Mouse (Mus musculus): Measurements from ENCODE around the gene Ces5a.
"Not testable (repeated sequence)": the region's sequence is repeated elsewhere in the genome, so short reads cannot be mapped to it uniquely, and the experiment has no call there.

DNA sequence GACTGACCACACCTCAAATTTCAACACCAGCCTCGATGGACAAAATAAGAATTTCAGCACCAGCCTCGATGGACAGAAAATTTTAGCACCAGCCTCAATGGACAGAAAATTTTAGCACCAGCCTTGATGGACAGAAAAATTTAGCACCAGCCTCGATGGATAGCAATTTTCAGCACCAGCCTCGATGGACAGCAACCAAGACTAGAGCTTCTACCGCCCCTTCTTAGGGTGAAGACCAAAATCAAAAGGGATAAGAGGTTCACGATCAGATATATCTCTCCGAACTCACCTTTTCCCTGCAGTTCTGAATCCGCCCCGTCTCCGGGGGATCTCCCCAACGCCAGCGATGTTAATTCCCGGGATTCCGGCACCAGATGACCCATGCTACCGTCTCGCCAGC is 65.9 kb downstream of the Ces5a start:
- TF ChIP-seq POLR2A (IDR thresholded peaks at IDR 0.05; ENCODE audit: low read depth, low read length); CTCF (conservative IDR thresholded peaks at IDR 0.05; ENCODE audit: insufficient read depth, insufficient read length, low read depth, low read length): not testable (repeated sequence)

Measured in kidney, adult 2 months (tissue).